Mouse (Mus musculus): ENCODE measurements around the gene Sort1. TPM values are rescaled to one million over a fixed set of nuclear protein-coding genes. Genes with fewer than 3 reads are reported as not detected.
"Not testable (repeated sequence)": the region's sequence is repeated elsewhere in the genome, so short reads cannot be mapped to it uniquely, and the experiment has no call there.

Sort1 gene
- total RNA-seq (2017): 24.7 and 26.2 TPM in 2 replicates

DNA sequence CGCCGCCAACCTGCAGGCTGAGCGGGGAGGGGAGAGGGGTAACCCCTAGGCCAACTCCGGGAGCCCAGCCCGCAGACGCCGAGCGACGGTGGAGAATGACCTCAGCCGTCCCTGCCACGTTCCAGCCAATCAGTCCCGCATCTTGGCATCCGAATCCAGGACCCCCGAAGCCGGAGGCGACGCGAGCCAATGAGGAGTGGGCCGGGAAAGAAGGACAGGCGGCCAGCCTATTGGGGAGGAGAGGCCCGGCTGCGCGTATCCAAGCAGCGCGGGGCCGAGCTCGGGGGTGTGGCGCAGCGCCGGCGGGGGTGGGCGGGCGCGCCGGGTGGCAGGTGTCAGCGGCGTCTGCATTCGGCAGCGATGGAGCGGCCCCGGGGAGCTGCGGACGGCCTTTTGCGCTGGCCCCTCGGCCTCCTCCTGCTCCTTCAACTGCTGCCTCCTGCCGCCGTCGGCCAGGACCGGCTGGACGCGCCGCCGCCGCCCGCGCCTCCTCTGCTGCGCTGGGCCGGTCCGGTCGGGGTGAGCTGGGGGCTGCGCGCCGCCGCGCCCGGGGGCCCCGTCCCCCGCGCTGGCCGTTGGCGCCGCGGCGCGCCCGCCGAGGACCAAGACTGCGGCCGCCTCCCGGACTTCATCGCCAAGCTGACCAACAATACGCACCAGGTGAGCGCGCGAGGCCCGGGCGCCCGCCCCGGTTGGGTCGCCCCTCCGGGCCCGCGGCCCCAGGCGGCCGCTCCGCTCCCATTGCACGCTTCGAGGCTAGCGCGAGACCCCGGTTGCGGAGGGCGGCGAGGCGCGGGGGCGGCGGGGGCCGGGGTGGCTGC is at the start of gene Sort1:
Gene Sort1, plus strand, starts transcription at position 302 of the 821 bp plus-strand sequence.
- ATAC-seq (ENCODE audit: extremely low read depth, insufficient number of reproducible peaks, low FRiP score, poor library complexity, severe bottlenecking): peak; percentile 45

DNA sequence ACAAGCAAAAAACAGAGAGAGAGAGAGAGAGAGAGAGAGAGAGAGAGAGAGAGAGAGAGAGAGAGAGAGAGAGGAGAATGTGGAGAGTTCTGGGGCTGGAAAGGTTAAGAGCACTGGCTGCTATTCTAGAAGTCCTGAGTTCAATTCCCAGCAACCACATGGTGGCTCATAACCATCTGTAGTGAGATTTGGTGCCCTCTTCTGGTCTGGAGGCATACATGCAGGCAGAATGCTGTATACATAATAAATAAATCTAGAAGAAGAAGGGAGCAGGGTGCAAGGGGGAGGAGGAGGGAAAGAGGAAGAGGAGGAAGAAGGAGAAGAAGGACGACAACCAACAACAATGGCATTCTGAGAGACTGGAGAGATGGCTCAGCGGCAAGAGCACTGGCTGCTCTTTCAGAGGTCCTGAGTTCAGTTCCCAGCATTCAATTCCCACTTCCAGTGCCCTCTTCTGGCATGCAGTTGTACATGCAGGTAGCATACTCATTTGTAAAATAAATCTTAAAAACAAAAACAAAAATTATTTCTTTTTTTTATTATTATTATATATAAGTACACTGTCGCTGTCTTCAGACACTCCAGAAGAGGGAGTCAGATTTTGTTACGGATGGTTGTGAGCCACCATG is 46.3 kb upstream of the Sort1 start:
- ATAC-seq (ENCODE audit: extremely low read depth, insufficient number of reproducible peaks, low FRiP score, poor library complexity, severe bottlenecking): not testable (repeated sequence)

DNA sequence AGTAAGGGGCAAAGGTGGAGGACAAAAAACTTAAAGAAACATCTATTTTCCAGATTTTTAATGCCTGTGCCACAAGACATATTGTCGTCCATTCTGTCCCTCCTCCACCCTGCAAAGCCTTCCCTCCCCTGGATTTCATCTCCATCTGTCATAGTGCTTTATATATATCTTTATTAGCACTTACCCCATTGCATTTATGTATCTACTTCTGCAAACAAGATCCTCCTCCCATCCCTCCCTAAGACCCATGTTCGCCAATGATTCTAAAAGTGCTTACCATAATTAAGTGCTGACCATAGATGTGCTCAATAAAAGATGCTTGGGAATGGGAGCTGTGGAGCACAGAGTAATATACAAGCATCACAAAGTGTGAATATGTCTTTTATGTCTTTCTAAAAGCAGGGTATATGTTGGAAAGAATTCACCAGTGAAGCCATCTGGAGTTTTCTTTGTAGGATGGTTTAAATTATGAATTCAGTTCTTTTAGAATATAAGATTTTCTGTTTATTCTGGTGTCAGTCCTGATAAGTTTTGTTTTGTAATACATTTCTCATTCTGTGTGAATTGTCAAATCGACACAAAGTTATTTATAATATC is 42.5 kb upstream of the Sort1 start:
- ATAC-seq (ENCODE audit: extremely low read depth, insufficient number of reproducible peaks, low FRiP score, poor library complexity, severe bottlenecking): no peak

DNA sequence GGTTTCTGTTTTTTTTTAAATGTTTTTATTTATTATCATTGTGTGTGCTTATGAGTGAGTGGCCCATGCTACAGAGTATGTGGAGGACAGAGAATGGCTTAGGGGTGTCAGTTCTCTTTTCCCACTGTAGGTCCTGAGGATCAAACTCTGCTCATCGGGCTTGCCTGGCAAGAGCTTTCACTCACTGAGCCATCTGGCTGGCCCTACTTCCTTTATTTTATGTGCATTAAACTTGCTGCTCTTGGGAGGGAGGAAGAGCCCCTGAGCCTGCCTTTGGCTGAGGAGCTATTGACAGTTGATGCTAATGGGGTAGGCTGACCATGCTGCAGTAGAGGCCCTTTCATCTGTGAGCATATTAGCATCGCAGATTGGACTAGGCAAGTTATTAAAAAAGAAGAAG is 37.0 kb upstream of the Sort1 start:
- no peak for ATAC-seq (ENCODE audit: extremely low read depth, insufficient number of reproducible peaks, low FRiP score, poor library complexity, severe bottlenecking)

DNA sequence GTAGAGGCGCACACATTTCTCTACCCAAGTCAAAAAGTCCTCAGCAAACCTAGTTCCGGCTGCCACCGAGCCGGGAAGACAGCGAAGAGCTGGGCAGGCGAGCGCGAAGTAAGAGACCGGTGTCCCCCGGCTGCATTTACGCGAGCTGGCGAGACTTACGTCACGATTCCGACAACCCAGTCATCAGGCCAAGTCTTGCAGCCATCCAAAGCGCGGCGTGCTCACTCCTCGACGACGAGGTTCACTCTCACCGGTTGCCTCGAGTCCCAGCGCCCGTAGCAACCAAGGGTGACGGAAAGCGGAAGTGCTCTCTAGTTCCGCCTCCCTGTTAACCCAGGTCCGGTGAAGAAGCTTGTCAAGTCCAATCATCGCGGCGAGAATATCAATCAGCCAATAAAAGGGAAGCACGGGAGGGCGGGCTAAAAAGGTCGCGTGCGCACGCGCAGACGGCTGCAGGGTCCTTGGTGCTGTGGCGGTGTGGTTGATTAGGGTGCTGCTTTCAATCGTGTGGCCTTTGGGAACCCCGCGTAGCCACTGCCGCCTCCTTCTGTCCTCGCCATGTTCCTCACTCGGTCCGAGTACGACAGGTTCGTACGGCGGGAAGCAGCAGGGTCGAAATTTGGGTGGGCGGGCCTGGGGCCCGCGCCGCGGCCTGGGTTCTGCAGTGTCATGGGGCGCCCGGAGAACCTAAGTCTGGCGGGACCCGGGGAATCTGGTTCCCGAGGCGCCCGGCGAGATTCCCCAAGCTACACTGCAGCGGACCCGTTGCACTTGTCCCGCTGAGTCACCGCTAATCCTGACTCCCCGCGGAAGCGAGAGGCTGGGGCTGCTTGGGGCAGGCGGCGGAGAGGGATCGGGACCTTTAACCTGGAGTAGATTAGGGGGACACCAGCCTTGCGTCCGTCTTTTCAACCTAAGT is 26.9 kb upstream of the Sort1 start, which contains the start of gene Psma5:
Gene Psma5, plus strand, starts transcription at position 208 of the 919 bp plus-strand sequence.
- ATAC-seq (ENCODE audit: extremely low read depth, insufficient number of reproducible peaks, low FRiP score, poor library complexity, severe bottlenecking): peak; percentile 100

DNA sequence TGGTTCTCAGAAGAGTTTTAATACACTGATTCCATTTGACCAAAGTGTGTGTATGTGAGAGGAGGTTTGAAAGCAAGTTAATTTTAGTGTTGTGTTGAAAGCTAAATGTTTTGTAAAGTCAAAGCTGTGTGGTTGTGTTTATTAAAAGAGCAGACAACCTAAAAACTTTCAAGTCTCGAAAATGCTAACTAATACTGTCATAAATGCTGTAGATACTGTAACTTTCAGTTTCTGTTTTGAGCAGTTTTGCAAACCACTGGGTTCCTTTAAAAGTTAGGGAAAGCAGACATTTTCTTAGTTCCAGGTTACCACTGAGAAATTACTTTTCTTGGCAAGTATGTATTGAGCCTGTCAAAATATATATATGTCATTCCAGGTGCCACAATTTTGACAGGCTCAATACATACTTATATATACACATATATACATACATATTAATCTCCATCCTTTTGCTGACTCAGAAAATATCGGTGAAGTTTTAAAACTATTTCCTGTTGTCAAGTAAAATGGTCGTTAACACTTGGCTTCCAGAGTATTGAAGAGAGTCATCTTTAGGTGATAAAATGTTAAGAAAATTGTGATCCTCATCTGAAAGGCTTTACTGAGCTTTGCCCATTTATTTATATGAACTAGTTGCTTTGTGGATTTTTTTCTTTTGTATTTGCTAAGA is 25.9 kb upstream of the Sort1 start:
- ATAC-seq (ENCODE audit: extremely low read depth, insufficient number of reproducible peaks, low FRiP score, poor library complexity, severe bottlenecking): no peak

DNA sequence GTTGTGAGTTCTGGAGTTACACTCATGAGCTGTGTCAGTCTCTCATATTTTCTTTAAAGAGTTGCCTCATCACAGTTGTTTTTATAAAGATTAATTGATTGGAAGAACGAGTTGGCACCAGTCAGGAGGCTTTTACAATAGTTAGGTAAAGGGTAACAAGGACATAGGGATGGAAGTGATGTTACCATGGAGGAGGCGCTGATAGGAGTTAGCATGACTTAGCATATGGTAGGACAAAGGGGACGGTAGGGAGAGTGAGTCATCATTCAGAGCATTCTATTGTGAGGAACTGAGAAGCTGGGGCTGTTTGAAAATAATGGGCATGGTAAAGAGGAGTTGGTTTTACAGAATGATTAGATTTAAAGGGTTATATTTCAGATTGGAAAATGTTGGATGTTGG is 24.6 kb upstream of the Sort1 start:
- no peak for ATAC-seq (ENCODE audit: extremely low read depth, insufficient number of reproducible peaks, low FRiP score, poor library complexity, severe bottlenecking)

DNA sequence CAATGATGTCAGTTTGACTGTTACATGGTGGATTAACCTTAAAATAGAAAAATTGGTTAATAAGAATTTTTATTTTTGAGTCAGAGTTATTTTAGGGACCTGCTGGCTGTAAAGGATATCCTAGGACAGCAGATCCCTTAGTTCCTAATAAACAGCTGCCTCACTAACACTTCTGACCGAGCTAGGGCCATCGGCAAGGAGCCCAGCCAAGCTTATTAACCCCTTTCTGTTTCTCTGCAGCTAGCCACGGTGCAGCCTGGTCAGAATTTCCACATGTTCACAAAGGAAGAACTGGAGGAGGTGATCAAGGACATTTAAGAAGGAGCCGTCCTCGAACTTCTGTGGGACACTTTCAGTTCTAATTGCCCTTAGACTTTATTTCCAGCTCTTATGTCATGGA is 4.4 kb upstream of the Sort1 start:
- ATAC-seq (ENCODE audit: extremely low read depth, insufficient number of reproducible peaks, low FRiP score, poor library complexity, severe bottlenecking): not testable (repeated sequence)

DNA sequence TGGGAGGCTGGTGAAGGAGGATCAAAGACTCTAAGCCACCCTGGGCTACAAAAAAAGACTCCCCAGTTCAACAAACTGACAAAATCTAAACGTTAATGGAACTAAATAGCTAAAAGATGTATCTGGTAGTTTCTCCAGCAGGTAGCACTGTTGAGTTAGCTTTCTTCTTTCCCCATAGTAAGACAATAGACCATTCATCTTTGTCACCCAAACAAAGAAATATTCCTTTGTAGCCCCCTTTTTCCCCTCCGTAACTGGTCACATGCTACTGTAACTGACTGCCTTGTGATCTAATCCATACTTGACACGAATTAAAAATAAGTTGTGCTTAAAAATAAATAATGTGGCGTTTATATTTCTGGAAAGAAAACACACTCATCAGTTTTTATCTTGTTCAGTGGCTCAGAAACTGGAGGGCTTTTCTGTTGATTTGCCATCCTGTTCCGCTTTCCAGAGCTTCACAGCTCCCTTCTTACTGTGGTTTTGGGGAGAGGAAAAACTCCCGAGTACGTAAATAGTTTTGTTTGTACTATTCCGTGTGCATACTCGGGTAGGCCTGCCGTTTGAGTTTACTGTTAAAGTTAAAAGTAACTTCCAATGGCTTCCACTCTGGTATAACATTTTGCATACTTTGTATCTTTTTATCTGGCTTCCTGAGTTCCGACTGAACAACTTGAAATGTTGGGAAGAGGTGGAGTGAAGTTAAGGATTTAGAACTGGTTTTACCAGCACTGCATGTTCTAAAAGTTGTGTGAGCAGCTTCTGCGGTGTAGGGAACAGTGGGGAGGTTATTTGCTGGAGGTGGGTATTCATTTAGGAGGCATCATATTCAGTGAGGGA is 1.3 kb upstream of the Sort1 start:
- peak; percentile 58; the same call in 1 of the 2 replicates for ATAC-seq (ENCODE audit: extremely low read depth, insufficient number of reproducible peaks, low FRiP score, poor library complexity, severe bottlenecking)

DNA sequence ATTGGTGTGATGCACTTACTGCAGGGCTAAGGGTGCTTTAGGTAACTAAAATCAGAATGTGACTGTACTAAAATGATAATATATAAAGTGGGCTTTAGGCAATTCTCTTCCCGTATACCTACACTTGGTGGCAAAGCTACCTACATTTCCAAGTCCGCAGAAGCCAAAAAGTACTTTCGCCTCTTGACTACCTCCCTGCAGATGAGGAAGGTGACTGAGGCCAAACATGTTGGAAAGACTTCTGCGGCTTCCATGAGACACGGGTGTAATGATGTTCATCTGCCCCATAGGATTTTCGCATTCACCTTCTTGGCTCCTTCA is 681 bp upstream of the Sort1 start:
- ATAC-seq (ENCODE audit: extremely low read depth, insufficient number of reproducible peaks, low FRiP score, poor library complexity, severe bottlenecking): no peak

DNA sequence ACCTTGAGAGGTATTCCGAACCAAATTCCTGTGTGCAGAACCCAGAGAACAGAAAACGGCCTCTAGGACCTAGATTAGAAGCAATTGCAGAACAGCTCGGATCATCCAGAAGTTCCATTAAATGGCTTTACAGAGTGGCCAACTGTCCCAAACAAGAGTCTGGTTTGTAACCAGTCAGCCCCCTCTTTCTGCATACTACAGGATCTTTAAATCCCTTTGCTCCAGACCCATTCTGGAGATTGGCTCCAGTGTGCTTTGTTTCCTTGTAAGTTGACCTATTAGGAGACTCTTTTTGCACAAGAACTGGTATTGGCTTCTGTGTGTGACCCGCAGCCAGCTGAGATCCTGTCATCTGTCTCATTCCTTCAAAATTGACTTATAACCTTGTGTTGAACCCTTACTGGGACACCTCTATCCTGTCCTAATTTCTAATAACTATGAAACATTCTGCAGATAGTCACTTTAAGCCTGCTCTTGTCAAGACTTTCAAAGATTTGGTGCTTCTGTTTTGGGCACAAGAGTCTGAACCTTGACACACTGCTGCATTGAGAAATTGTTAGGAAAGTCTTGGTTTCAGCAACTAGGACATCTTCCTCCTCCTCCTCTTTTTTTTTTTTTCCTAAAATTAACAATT is 1.3 kb downstream of the Sort1 start:
- no peak for ATAC-seq (ENCODE audit: extremely low read depth, insufficient number of reproducible peaks, low FRiP score, poor library complexity, severe bottlenecking)

DNA sequence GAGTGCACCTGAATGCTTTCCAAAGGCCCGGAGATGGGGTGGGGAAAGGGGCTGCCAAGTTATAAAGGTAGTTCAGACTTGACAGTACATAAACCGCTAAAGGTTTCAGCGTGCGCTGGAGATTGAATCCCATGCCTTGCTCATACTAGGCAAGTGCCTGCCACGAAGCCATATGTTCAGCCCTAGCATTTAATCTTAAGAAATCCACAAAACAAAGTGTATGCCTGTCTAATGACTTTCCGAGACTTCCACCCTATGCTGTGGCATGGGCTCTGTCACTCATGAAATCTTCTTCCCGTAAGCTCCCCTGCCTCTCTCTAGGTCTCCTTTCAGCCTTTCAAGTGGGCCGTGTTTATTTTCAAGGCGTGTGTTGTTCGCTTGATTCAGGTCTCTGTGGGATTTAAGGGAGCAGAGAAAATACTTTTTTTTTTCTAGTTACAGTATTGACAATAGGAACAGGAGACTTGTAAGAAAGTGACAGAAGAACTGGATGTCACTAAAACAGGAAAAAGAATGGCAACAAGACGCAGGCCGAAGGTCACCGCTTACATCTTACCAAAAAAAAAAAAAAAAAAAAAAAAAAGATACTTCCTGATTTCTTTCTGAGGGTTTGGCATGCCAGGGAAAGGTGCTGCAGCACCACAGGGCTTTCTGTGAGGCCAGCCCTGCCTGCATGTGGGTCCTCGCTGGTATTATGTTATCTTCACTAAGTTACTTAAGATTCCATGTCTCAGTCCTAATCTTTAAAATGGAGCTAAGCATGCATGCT is 3.0 kb downstream of the Sort1 start:
- ATAC-seq (ENCODE audit: extremely low read depth, insufficient number of reproducible peaks, low FRiP score, poor library complexity, severe bottlenecking): no peak

DNA sequence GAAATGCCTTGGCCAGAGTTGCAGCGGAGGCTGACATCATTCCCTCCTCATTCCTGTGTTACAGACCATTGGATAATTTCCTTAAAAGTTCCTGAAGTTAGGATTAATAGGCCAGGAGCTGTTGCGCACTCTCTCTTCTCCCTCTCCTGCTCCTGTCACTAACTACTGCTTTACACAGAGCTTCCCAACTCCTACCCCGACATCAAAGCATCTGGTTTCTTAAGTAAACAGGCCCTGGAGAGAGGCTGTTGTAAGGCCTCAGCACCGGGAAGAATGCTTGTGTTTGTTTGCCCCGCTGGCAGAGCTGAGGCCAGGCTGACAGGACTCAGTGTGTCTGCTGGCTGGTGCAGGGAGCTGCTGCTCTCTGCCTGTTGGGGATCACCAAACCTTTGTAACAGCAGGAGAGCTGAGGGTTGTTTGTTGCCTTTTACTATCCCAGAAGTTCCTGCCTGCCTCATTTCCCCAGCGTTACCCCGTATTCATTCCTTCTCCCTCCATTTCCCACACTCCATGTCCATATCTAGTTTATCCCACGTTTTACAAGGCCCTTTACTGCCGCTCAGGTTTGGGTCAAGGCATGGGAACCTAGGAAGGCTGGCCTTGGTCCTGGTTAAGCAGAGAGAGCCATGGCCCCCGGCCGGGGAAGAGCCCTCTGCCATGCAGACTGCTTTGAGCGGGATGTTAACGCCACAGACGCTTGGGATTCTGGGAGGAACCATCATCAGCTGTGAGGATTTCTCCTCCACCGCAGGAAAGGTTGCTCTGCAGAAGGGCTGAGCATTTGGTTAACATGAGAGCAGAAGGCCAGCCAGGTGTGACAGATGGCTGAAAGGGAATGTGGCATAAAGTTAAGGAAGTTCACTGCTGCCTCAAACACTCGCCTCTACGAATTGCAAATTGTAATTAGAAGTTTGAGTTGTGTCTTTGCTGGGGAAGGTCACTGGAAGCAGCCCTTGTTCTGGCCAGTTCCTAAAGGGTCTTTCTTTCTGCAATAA is 4.2 kb downstream of the Sort1 start:
- ATAC-seq (ENCODE audit: extremely low read depth, insufficient number of reproducible peaks, low FRiP score, poor library complexity, severe bottlenecking): no peak

DNA sequence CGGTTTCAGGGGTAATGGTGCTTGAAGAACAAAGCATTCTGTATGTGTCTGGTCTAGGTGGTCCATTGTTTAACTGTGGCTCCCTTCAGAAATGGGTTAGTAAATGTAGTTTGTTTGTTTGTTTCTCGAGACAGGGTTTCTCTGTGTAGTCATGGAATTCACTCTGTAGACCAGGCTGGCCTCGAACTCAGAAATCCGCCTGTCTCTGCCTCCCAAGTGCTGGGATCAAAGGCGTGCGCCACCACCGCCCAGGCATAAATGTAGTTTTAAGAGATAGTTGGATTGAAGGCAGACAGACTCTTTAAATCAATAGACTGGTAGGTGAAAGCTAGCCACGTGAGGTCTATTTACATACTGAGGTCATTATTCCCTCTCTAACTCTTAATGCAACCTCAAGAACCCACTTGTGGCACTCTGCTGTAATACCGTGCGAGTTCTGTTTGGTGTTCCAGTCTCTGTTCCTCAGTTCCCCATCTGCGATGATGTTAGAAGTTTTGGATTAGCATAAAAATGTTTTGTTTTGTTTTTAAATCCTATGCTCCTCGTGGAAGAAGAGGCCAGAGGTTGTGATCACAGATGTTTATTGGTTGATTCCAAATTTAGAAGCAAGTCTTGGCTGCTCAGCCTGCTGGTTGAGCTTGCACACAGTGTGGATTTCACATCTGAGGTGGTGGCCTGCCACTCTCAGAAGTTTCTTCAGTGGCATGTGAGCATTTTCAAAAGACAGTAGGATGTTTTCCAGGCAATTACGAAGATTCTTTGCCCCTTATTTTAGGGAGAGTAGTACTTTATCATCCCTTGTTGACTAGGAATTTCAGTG is 5.6 kb downstream of the Sort1 start:
- ATAC-seq (ENCODE audit: extremely low read depth, insufficient number of reproducible peaks, low FRiP score, poor library complexity, severe bottlenecking): no peak

All from neutrophil, adult 5-6 weeks (primary cell).